Mouse (Mus musculus) adrenal gland, adult 18-20 months (tissue): Measurements from ENCODE around the gene Rbm4. TPM values are rescaled to one million over a fixed set of nuclear protein-coding genes. Genes with fewer than 3 reads are reported as not detected.

Experiments
- DNase-seq, 2 experiments: peaks; one replicate each; pipeline ENCODE4 v3.0.0; 2021 to 2022; ENCODE audit warnings: low spot score in 2 of 2
- total RNA-seq, 2 experiments: library from RNA; stranded (reverse); gene quantifications; 1 replicate in 1 of 2; 2 replicates in 1 of 2; pipeline ENCODE4 v1.2.3; 2021

Gene Rbm4
- total RNA-seq, 2 experiments from 2014 or later: 64.1 to 66.8 TPM

- DNase-seq: no peak
Measured at GRCm38 (mm10) chr19:4744026-4744425, 49.7 kb downstream of the Rbm4 start.

- no peak for DNase-seq
Measured at GRCm38 (mm10) chr19:4743524-4743923, 50.2 kb downstream of the Rbm4 start.

GRCm38 (mm10) chr19:4742229-4742628 is 51.5 kb downstream of the Rbm4 start:
- DNase-seq: no peak

- DNase-seq: no peak
Measured at GRCm38 (mm10) chr19:4741482-4741881, 52.2 kb downstream of the Rbm4 start.

GRCm38 (mm10) chr19:4739762-4740161 is 53.9 kb downstream of the Rbm4 start:
- DNase-seq: no peak

- DNase-seq: no peak
Measured at GRCm38 (mm10) chr19:4739053-4739452, 54.6 kb downstream of the Rbm4 start.

- DNase-seq: no peak
Measured at GRCm38 (mm10) chr19:4737866-4738265, 55.8 kb downstream of the Rbm4 start.

Other genes starting within 250 kb of the Rbm4 start
- 1 to 10 TPM; 4.4 to 7.7 TPM for gene Lrfn4, start 178.2 kb downstream of the Rbm4 start, total RNA-seq
- gene Rce1, start 168.3 kb downstream of the Rbm4 start, total RNA-seq: 10 to 100 TPM; 34.1 to 38.1 TPM
- not detected for gene Gm960, start 95.2 kb downstream of the Rbm4 start, total RNA-seq
- 1 to 10 TPM in 1 of 2 experiments, under 1 TPM in 1; 0.58 to 1.3 TPM for gene Sptbn2, start 82.7 kb downstream of the Rbm4 start, total RNA-seq
- 10 to 100 TPM; 18.4 to 18.8 TPM for gene Rbm4b, start 37.4 kb downstream of the Rbm4 start, total RNA-seq
- gene Gm21992, start 17.7 kb upstream of the Rbm4 start, total RNA-seq: 10 to 100 TPM; 28.1 to 30.6 TPM
- 10 to 100 TPM; 46.1 to 59.0 TPM for gene Rbm14, start 17.7 kb upstream of the Rbm4 start, total RNA-seq
- gene Ccs, start 45.4 kb upstream of the Rbm4 start, total RNA-seq: 100 to 1,000 TPM in 1 of 2 experiments, 10 to 100 TPM in 1; 94.4 to 109 TPM
- gene Ccdc87, start 45.5 kb upstream of the Rbm4 start, total RNA-seq: under 1 TPM in 1 of 2 experiments, not detected in 1; 0.13 TPM
- 100 to 1,000 TPM; 318 to 345 TPM for gene Ctsf, start 61.2 kb upstream of the Rbm4 start, total RNA-seq
- gene Actn3, start 84.0 kb upstream of the Rbm4 start, total RNA-seq: 1 to 10 TPM in 1 of 2 experiments, under 1 TPM in 1; 0.73 to 1.5 TPM
- 10 to 100 TPM; 16.9 to 20.5 TPM for gene Zdhhc24, start 84.8 kb upstream of the Rbm4 start, total RNA-seq
- gene Bbs1, start 112.7 kb upstream of the Rbm4 start, total RNA-seq: 1 to 10 TPM; 5.1 to 8.9 TPM
- gene Dpp3, start 134.4 kb upstream of the Rbm4 start, total RNA-seq: 10 to 100 TPM; 51.4 to 86.6 TPM
- gene Peli3, start 149.2 kb upstream of the Rbm4 start, total RNA-seq: 1 to 10 TPM; 6.8 to 8.9 TPM
- gene Mrpl11, start 168.2 kb upstream of the Rbm4 start, total RNA-seq: 10 to 100 TPM; 51.3 to 59.1 TPM
- under 1 TPM; 0.35 to 0.46 TPM for gene Npas4, start 196.4 kb upstream of the Rbm4 start, total RNA-seq
- gene Slc29a2, start 230.0 kb upstream of the Rbm4 start, total RNA-seq: 1 to 10 TPM; 2.9 to 4.5 TPM
- 10 to 100 TPM; 25.9 to 31.8 TPM for gene B4gat1, start 244.9 kb upstream of the Rbm4 start, total RNA-seq
- gene AC124502.3, start 245.0 kb upstream of the Rbm4 start, total RNA-seq: 1 to 10 TPM in 1 of 2 experiments, under 1 TPM in 1; 0.73 to 1.5 TPM
- 10 to 100 TPM; 28.4 to 29.3 TPM for gene Brms1, start 247.5 kb upstream of the Rbm4 start, total RNA-seq